Mouse (Mus musculus) intestine, embryonic 16.5 days (tissue): ENCODE results near the gene Camk2d. TPM values are rescaled to one million over a fixed set of nuclear protein-coding genes. Genes with fewer than 3 reads are reported as not detected.

Source experiments
- ATAC-seq: fragments of 200-750 bp; cut with Nextera tagmentation; 2 replicates; pipeline ENCODE4 v1.8.0; 2017; ENCODE audit warnings: moderate TSS enrichment, moderate library complexity
- H3K27ac ChIP-seq: fragments of 300-500 bp; sonication (generic); 2 replicates; pipeline ENCODE4 v1.5.1; 2014; ENCODE audit warnings: mild to moderate bottlenecking, low read length
- H3K27me3 ChIP-seq: fragments of 300-500 bp; sonication (generic); replicated peaks from 2 replicates; pipeline ENCODE4 v1.6.1; 2014; ENCODE audit warnings: low read length, control low read depth, mixed read lengths; ENCODE audit not compliant: control insufficient read depth, insufficient read depth
- H3K36me3 ChIP-seq: fragments of 300-500 bp; sonication (generic); 2 replicates; pipeline ENCODE4 v1.6.1; 2014; ENCODE audit warnings: low read length, control low read depth; ENCODE audit not compliant: control insufficient read depth, insufficient read depth
- H3K4me1 ChIP-seq: fragments of 300-500 bp; sonication (generic); 2 replicates; pipeline ENCODE4 v1.6.1; 2014; ENCODE audit warnings: low read length, control low read depth, mixed read lengths; ENCODE audit not compliant: control insufficient read depth, insufficient read depth
- H3K4me2 ChIP-seq: fragments of 300-500 bp; sonication (generic); 2 replicates; pipeline ENCODE4 v1.6.1; 2014; ENCODE audit warnings: low read depth, low read length, control low read depth
- H3K4me3 ChIP-seq: fragments of 300-500 bp; sonication (generic); 2 replicates; pipeline ENCODE4 v1.5.1; 2014; ENCODE audit warnings: mild to moderate bottlenecking, low read length
- H3K9ac ChIP-seq: fragments of 300-500 bp; sonication (generic); 2 replicates; pipeline ENCODE4 v1.6.1; 2014; ENCODE audit warnings: low read depth, low read length
- H3K9me3 ChIP-seq: fragments of 300-500 bp; sonication (generic); 2 replicates; pipeline ENCODE4 v1.6.1; 2016; ENCODE audit warnings: low read length, control low read depth; ENCODE audit not compliant: control insufficient read depth
- WGBS: fragments of 180-500 bp; shearing (Covaris S2); extraction: QIAGEN DNeasy Blood & Tissue Kit; methylation state at CpG from one replicate; pipeline ENCODE4 v1.1.7; 2014; 5-methylcytosine and 5-hydroxymethylcytosine counted together
- polyA plus RNA-seq: library from polyadenylated mRNA; unstranded; fragments of >200 nt; fragmentation: Nextera tagmentation; extraction: Ambion mirVana; gene quantifications from 2 replicates; pipeline ENCODE4 v1.2.1, GENCODE M21; 2015

Gene Camk2d
- polyA plus RNA-seq = 37.6 and 40.3 TPM in 2 replicates

DNA sequence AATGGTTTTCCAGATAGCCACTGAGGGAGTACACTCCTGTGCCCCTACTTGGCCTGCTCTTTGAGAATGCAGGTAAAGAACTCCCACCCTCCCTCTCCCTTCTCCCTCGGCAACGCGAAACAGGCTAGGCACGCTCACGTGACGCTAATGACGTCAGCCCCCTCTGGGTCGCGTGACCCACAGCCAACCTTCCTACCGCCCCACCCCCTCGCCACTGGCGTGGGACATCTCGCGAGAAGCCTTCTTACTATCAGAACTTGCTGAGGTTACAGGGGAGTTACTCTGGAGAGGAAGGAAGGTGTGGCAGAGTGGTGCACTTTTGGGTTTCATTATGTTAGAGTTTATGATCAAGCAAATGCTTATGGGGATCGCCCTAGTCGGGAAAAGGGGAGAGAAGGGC lies at the start of gene Camk2d:
Gene Camk2d, plus strand, starts transcription at position 217 of the 400 bp plus-strand sequence.
- Histone ChIP-seq H3K9me3 (no peaks in the 10 kb centered on the region), H3K36me3 (no peaks in the 10 kb centered on the region), H3K4me3 (peak within 1 kb of the TSS; percentile 83), H3K27me3 (no peaks in the 10 kb centered on the region), H3K9ac (peak within 1 kb of the TSS; percentile 92), H3K27ac (peak within 1 kb of the TSS; percentile 100), H3K4me1 (peaks cover 6% of the 10 kb centered on the region), H3K4me2 (peak within 1 kb of the TSS; percentile 86)
- ATAC-seq = peak; percentile 89
- WGBS = under 1% methylated on average over 16 of the region's 16 CpGs

DNA sequence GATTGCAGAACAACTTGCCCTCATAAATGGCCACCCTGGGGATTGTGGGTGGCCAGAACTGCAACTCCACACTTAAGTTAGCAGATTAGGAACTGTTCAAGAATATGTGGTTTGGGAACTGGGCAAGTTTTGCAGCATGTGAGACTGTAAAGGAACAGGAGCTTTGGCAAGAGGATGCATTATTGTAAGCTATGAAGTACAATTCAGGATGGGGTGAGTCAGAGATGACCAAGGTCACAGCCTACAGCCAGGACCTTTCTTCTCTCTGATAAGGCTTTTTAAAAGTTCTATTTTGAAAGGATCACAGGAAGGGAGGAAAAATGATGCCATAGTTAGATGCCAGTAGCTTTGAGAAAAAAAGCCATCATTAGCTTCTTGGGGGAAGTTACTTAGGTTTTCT lies 48.2 kb upstream of the Camk2d start:
- Histone ChIP-seq H3K4me2 (no peak overlapping the region), H3K27ac (no peak overlapping the region)
- no peak for ATAC-seq

DNA sequence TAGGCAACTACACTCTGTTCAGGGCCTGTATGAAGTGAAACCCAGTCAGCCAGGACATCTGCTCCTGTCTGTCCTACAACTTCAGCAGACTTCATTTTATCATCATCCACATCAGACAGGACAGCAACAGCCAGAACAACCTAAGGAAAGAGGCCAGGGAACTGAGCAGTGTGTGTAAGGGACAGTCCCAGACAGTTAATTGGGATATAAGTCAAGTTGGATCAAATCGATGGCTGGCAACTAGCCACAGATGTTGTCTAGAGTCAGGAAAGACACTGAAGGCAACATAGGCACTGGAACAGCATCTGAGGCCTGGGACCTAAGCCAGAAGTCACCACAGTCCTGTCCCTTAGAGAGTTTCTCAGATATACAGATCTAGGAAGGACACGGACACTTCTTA lies 32.5 kb upstream of the Camk2d start:
- Histone ChIP-seq H3K4me3 (no peak overlapping the region), H3K4me2 (no peak overlapping the region), H3K9ac (no peak overlapping the region), H3K27me3 (no peaks in the 10 kb centered on the region), H3K36me3 (no peaks in the 10 kb centered on the region), H3K9me3 (no peaks in the 10 kb centered on the region), H3K27ac (no peak overlapping the region), H3K4me1 (no peaks in the 10 kb centered on the region)
- ATAC-seq = no peak
- WGBS = 69% methylated on average over 2 of the region's 2 CpGs

More for the DNA sequence above, 48.2 kb upstream of the Camk2d start:
- Histone ChIP-seq H3K27me3 (no peaks in the 10 kb centered on the region), H3K9me3 (no peaks in the 10 kb centered on the region), H3K4me3 (no peak overlapping the region), H3K4me1 (no peaks in the 10 kb centered on the region), H3K36me3 (no peaks in the 10 kb centered on the region), H3K9ac (no peak overlapping the region)

DNA sequence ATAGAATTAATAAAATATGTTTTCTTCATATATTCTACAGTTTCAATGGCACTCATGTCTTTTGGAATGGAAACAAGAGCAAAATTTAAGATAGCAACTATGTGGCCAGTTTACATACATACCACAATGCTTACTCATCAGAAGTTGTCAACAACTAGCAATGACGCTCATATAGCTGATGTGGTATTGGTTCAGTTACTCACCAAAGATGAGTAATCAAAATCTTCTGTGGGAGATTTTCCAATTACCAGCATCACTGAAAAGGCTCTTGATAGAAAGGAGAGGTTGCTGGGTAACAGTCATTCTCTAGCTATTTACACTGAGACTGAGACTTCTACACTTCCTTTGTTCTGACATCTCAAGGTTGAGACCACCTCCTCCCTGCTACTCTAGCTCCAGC lies 25.5 kb upstream of the Camk2d start:
- Histone ChIP-seq H3K36me3 (no peaks in the 10 kb centered on the region), H3K9me3 (no peaks in the 10 kb centered on the region), H3K4me3 (no peak overlapping the region), H3K27ac (no peak overlapping the region), H3K9ac (no peak overlapping the region), H3K27me3 (no peaks in the 10 kb centered on the region), H3K4me1 (no peaks in the 10 kb centered on the region), H3K4me2 (no peak overlapping the region)
- WGBS = 92% methylated on average over 1 of the region's 1 CpGs
- ATAC-seq = no peak

DNA sequence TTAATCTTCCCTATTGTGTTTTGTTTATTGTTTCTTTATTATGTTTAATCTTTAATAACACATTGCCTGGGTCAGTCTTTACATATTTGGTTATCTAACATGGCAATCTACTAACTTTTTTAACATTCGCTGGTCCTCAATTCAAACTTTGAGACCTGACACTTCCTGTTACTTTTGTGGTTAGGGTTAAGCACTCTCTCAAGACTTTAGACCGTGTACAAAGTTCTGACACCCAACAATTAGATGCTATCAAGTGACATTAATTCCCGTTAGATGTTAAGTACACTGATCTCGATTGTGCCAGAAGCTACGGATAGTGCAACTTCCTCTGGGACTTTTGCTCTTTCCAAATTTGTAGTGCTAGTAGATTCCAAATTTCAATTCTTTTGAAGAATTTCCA lies 23.2 kb upstream of the Camk2d start:
- 75% methylated on average over 5 of the region's 5 CpGs for WGBS
- Histone ChIP-seq H3K36me3 (no peaks in the 10 kb centered on the region), H3K9me3 (no peaks in the 10 kb centered on the region), H3K9ac (no peak overlapping the region), H3K4me2 (no peak overlapping the region), H3K4me1 (no peaks in the 10 kb centered on the region), H3K27ac (no peak overlapping the region), H3K27me3 (no peaks in the 10 kb centered on the region), H3K4me3 (no peak overlapping the region)
- no peak for ATAC-seq

DNA sequence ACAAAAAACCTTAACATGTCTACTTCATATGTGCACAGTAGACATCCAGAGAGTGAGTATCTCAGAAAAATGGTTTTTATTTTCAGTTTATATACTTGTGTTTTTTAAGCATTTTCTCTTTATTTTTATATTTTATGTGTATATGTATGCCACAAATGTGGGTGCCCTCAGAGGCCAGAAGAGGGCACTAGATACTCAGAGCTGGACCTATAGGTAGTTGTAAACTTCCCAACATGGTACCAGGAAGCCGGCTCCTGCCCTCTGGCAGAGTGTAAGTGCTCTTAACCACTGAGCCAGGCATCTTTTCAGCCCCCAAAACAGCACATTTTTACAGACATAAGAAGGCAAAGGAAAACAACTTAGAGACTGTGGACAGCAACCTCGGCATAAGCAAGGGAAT lies 20.2 kb upstream of the Camk2d start:
- H3K27me3 ChIP-seq = no peaks in the 10 kb centered on the region
- no peak overlapping the region for H3K4me2 ChIP-seq
- H3K9me3 ChIP-seq = no peaks in the 10 kb centered on the region
- H3K36me3 ChIP-seq = no peaks in the 10 kb centered on the region
- ATAC-seq = no peak
- H3K4me3 ChIP-seq = no peak overlapping the region
- no peak overlapping the region for H3K9ac ChIP-seq
- H3K4me1 ChIP-seq = no peaks in the 10 kb centered on the region
- 60% methylated on average over 2 of the region's 2 CpGs for WGBS
- H3K27ac ChIP-seq = no peak overlapping the region

DNA sequence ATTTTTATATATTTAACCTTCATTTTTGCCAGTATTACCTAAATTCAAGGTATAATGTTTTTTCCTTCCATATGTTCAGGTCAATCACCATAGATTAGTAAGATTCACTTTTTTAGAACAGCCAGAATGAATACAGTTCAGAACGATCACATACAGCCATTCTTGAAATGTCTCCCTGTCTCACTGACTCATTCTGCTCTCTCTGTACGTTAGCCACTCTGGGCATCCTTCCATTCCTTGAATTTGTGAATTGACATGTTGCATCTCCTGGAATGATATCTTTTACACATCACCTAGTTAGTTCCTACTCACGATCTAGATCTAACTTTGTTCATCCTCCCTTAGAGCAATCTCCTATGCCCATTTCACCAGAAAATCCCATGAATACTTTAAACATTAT lies 10.0 kb upstream of the Camk2d start:
- no peak for ATAC-seq

DNA sequence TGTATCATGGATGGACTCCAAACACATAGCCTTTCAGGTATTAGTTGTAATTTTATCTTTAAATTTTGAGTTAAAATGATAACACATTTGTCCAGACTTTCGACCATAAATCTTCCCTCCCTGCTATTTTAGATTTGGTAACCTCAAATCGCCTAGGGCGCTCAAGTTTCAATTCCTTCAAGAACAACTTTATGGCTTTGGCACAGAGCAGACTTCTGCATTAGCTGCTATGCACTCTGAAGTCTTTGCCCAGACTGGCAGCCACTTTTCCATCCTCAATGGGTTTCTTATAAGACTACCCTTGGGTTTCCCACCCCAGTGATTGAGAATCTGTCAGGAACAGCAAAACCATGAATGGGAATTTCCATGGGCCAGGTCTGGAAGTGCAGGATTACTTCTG lies 8.6 kb upstream of the Camk2d start:
- no peak for ATAC-seq
- no peak overlapping the region for H3K27ac ChIP-seq
- no peaks in the 10 kb centered on the region for H3K36me3 ChIP-seq
- H3K4me1 ChIP-seq = no peaks in the 10 kb centered on the region
- H3K4me3 ChIP-seq = no peak overlapping the region
- H3K27me3 ChIP-seq = no peaks in the 10 kb centered on the region
- H3K9me3 ChIP-seq = no peaks in the 10 kb centered on the region
- H3K9ac ChIP-seq = no peak overlapping the region
- 78% methylated on average over 3 of the region's 3 CpGs for WGBS
- H3K4me2 ChIP-seq = no peak overlapping the region

More for the DNA sequence above, 10.0 kb upstream of the Camk2d start:
- Histone ChIP-seq H3K9me3 (no peaks in the 10 kb centered on the region), H3K36me3 (no peaks in the 10 kb centered on the region), H3K4me2 (no peak overlapping the region), H3K4me1 (no peaks in the 10 kb centered on the region), H3K27me3 (no peaks in the 10 kb centered on the region), H3K9ac (no peak overlapping the region), H3K27ac (no peak overlapping the region), H3K4me3 (no peak overlapping the region)
- 90% methylated on average over 3 of the region's 3 CpGs for WGBS

DNA sequence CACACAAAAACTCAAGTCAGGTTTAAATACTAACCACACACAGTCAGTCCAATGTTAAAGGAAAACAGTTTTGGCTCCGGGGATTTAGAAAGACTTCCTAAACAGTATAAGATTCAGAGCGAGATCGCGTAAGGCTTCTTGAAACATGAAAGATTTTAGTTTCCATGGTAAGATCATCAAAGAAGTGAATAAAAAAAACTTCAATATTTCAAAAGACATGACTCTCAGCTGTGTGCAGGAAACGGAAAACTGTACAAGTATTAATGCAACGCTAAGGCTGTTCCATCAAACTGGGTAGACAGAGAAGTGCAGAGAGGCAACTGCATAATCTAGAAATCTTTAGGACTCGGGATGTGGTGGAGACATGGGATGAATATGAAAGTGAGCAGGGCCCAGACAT lies 6.5 kb upstream of the Camk2d start:
- H3K9ac ChIP-seq = no peak overlapping the region
- H3K9me3 ChIP-seq = no peaks in the 10 kb centered on the region
- H3K4me2 ChIP-seq = no peak overlapping the region
- no peak overlapping the region for H3K27ac ChIP-seq
- no peak for ATAC-seq
- no peaks in the 10 kb centered on the region for H3K4me1 ChIP-seq
- H3K27me3 ChIP-seq = no peaks in the 10 kb centered on the region
- no peaks in the 10 kb centered on the region for H3K36me3 ChIP-seq
- WGBS = 93% methylated on average over 7 of the region's 7 CpGs
- H3K4me3 ChIP-seq = no peak overlapping the region

DNA sequence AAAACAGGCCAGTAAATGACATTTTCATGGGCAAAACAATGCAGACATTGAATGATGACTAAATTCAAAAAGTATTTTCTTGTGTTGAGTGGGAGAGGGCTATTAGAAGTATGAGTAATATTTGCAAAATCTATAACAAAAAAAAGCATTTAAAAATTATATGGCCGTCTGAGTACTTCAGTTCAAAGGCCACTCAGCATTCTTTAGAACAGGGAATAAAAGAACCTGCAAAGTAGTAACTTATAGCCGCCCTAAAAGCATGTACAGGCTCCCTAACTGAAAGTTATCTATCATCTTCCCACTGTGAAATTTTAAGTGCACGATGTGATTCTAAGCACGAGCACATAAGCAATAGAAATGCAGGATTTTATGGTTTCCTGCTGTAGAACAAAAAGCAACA lies 646 bp upstream of the Camk2d start:
- 52% methylated on average over 4 of the region's 4 CpGs for WGBS
- peak overlapping the region; percentile 86; the same call in 1 of the 2 replicates for H3K4me2 ChIP-seq
- H3K36me3 ChIP-seq = no peaks in the 10 kb centered on the region
- H3K27me3 ChIP-seq = no peaks in the 10 kb centered on the region
- no peak overlapping the region for H3K9ac ChIP-seq
- no peak for ATAC-seq
- H3K9me3 ChIP-seq = no peaks in the 10 kb centered on the region
- H3K4me1 ChIP-seq = peaks cover 6% of the 10 kb centered on the region
- H3K27ac ChIP-seq = 0 out of 2 replicates have a peak overlapping the region, but pooled peaks have one; percentile 100
- H3K4me3 ChIP-seq = no peak overlapping the region
